Mouse (Mus musculus) lung, postnatal 0 days (tissue): ENCODE measurements at regions not wholly inside any gene's neighbourhood (a gene's known extent, or its start where the extent isn't known, plus 50 kb on each side); places are given as distances from the start of the nearest gene placed in this dataset.

Source experiments
- ATAC-seq: fragments of 200-750 bp; cut with Nextera tagmentation; 2 replicates; pipeline ENCODE4 v1.8.0; 2017; ENCODE audit warnings: moderate library complexity
- DNase-seq: peaks from one replicate; pipeline ENCODE4 v3.0.0-alpha.2; 2016; ENCODE audit warnings: low spot score
- H3K27ac ChIP-seq: fragments of 300-500 bp; sonication (generic); 2 replicates; pipeline ENCODE4 v1.5.1; 2014; ENCODE audit warnings: antibody characterized with exemption, mild to moderate bottlenecking, low read length, mixed read lengths
- H3K27me3 ChIP-seq: fragments of 300-500 bp; sonication (generic); replicated peaks from 2 replicates; pipeline ENCODE4 v1.6.1; 2014; ENCODE audit warnings: low read length, mixed read lengths; ENCODE audit not compliant: insufficient read depth
- H3K36me3 ChIP-seq: fragments of 300-500 bp; sonication (generic); 2 replicates; pipeline ENCODE4 v1.6.1; 2014; ENCODE audit warnings: low read length, mixed read lengths; ENCODE audit not compliant: insufficient read depth
- H3K4me1 ChIP-seq: fragments of 300-500 bp; sonication (generic); 2 replicates; pipeline ENCODE4 v1.6.1; 2014; ENCODE audit warnings: antibody characterized with exemption, low read depth, low read length, mixed read lengths; ENCODE audit not compliant: insufficient read depth
- H3K4me2 ChIP-seq: fragments of 300-500 bp; sonication (generic); replicated peaks from 2 replicates; pipeline ENCODE4 v1.6.1; 2014; ENCODE audit warnings: low read depth, mild to moderate bottlenecking, low read length, moderate library complexity, mixed read lengths
- H3K4me3 ChIP-seq: fragments of 300-500 bp; sonication (generic); 2 replicates; pipeline ENCODE4 v1.5.1; 2014; ENCODE audit warnings: low read depth, low read length
- H3K9ac ChIP-seq: fragments of 300-500 bp; sonication (generic); replicated peaks from 2 replicates; pipeline ENCODE4 v1.6.1; 2014; ENCODE audit warnings: low read depth, mild to moderate bottlenecking
- H3K9me3 ChIP-seq: fragments of 300-500 bp; sonication (generic); 2 replicates; pipeline ENCODE4 v1.6.1; 2016; ENCODE audit warnings: low read length, mixed read lengths
- CTCF ChIP-seq: IDR thresholded peaks from 2 replicates; pipeline ENCODE4 v1.5.1; 2016; ENCODE audit warnings: antibody characterized with exemption, mild to moderate bottlenecking
- EP300 ChIP-seq: IDR thresholded peaks from 2 replicates; pipeline ENCODE4 v1.6.1; 2016; ENCODE audit warnings: antibody characterized with exemption, mild to moderate bottlenecking, control low read depth
- WGBS: fragments of 180-500 bp; shearing (Covaris S2); extraction: QIAGEN DNeasy Blood & Tissue Kit; methylation state at CpG from one replicate; pipeline ENCODE4 v1.1.7; 2014; 5-methylcytosine and 5-hydroxymethylcytosine counted together

DNA sequence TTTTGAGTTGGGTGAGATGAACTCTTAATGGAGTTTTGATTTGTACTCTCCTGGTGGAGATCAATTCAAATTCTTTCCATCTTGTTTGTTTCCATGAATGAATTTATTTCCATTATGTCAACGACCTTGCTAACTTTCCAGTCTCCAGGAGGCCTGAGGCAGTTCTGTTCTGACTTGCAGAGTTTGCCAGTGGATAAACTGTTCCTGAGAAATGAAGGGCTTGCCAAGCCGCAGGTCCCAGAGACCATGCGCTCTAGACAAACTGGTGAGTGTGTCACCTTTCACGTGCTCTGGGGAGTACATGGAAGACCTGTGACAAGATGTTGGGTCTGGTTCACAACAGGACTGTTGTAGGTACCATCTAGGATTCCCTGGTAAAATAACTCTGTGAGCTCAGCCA, 74.5 kb downstream of the Gm11983 start:
- TF ChIP-seq EP300 (no peak), CTCF (no peak)
- H3K4me2 ChIP-seq, result no peak overlapping the region
- no peak for ATAC-seq
- no peaks in the 10 kb centered on the region for H3K27me3 ChIP-seq
- DNase-seq, result no peak
- no peaks in the 10 kb centered on the region for H3K9me3 ChIP-seq
- 79% methylated on average over 4 of the region's 4 CpGs for WGBS
- H3K4me3 ChIP-seq, result no peak overlapping the region
- no peaks in the 10 kb centered on the region for H3K4me1 ChIP-seq
- no peak overlapping the region for H3K9ac ChIP-seq
- no peaks in the 10 kb centered on the region for H3K36me3 ChIP-seq
- no peak overlapping the region for H3K27ac ChIP-seq

DNA sequence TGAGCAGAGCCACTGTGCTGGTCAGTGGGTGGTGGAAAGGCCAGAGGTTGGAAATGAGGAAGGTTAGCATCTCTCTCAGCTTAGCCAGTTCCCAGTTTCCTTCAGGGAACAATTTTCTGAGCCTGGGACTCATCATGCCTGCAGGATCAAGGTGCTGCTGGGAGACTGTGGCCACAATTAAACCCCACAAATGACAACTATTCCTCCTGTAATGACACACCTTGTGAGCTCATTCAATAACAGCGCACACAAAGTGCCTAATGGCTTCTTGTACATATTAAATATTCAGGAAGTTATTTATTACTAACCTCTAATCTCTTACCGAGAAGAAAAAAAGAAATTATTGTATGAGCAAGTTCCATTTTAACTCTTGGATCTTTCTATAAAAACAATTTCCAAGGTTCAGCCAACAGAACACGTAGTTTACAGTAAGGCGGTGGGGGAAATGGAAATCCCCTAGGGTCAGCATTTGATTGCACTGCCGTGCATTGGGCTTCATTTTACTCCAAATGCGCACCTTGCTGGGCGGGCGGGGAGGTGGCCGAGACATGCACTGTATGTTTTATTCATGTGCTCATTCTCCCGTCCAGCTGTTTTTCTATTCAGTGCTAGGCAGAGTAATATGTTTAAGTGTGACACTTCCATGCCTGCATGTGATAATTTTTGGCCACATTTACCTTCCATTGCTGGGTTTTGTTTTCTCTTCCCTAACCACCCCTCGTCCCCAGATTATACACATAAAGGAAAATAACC, 75.4 kb downstream of the Gm11983 start:
- Histone ChIP-seq H3K4me3 (no peak overlapping the region), H3K4me1 (no peaks in the 10 kb centered on the region), H3K9me3 (no peaks in the 10 kb centered on the region), H3K27ac (no peak overlapping the region), H3K27me3 (no peaks in the 10 kb centered on the region), H3K9ac (no peak overlapping the region), H3K4me2 (no peak overlapping the region), H3K36me3 (no peaks in the 10 kb centered on the region)
- DNase-seq (no peak), ATAC-seq (no peak)
- 80% methylated on average over 11 of the region's 11 CpGs for WGBS
- no peak for TF ChIP-seq EP300
- no peak for TF ChIP-seq CTCF

DNA sequence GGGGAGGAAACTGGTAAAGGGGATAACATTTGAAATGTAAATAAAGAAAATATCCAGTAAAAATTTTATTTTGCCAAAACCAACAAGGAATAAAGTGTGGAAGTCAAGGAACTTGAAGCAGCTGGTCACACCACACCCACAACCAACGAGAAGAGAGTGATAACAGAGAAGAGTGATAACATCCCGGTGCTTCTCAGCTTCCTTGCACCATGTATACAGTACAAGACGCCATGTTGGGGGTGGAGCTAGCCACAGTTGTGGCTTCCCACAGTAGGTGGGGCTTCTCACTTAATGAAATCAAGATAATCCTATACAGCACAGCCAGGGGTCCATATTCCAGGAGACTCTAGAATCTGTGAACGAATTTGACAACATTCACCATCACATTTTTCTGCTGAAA, 77.9 kb downstream of the Gm11983 start:
- ATAC-seq, result no peak
- H3K9ac ChIP-seq, result no peak overlapping the region
- no peaks in the 10 kb centered on the region for H3K4me1 ChIP-seq

DNA sequence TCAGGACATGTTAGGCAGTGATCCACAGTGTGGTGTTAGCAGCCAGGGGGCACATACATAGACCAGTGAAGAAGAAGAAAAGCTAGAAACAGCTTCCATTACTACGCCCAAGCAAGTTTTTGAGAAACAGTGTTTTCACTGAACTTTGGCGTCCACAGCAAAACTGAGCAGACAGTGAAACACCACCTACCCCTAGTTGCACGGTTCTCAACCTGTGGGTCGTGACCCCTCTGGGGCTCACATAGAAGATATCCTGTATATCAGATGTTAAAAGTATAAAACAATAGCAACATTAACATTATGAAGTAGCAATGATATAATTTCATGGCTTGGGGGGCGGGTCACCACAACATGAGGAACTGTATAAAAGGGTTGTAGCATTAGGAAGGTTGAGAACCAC, 81.1 kb downstream of the Ramp3 start:
- DNase-seq (no peak), ATAC-seq (no peak)
- no peak overlapping the region for H3K4me3 ChIP-seq
- no peaks in the 10 kb centered on the region for H3K36me3 ChIP-seq
- no peaks in the 10 kb centered on the region for H3K9me3 ChIP-seq
- TF ChIP-seq EP300 (no peak), CTCF (no peak)
- H3K4me1 ChIP-seq, result no peaks in the 10 kb centered on the region
- 89% methylated on average over 5 of the region's 5 CpGs for WGBS
- H3K4me2 ChIP-seq, result no peak overlapping the region
- H3K27me3 ChIP-seq, result no peaks in the 10 kb centered on the region
- no peak overlapping the region for H3K9ac ChIP-seq
- no peak overlapping the region for H3K27ac ChIP-seq

More for the DNA sequence above, 77.9 kb downstream of the Gm11983 start:
- 64% methylated on average over 4 of the region's 4 CpGs for WGBS
- no peaks in the 10 kb centered on the region for H3K27me3 ChIP-seq
- no peak for TF ChIP-seq CTCF
- no peak for TF ChIP-seq EP300
- H3K4me3 ChIP-seq, result no peak overlapping the region
- DNase-seq, result no peak
- no peak overlapping the region for H3K27ac ChIP-seq
- H3K4me2 ChIP-seq, result no peak overlapping the region
- no peaks in the 10 kb centered on the region for H3K36me3 ChIP-seq
- no peaks in the 10 kb centered on the region for H3K9me3 ChIP-seq

DNA sequence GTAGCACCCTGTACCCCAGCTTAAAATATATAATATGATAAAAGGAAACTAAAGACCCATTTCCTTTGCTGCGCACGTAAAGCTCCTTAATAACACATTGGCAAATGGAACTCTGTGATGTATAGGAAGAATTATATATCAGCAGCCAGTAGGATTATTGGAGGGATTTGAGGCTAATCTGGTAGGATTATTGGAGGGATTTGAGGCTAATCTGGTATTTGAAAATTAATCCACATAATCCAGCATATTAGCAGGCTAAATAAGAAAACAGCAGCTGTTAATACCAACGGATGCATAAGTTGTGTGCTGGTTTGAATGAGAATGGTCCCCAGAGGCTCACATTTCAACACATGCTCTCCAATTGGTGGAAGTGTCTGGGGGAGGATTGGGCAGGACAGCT, 80.3 kb downstream of the Ramp3 start:
- Histone ChIP-seq H3K36me3 (no peaks in the 10 kb centered on the region), H3K4me1 (no peaks in the 10 kb centered on the region), H3K27ac (no peak overlapping the region), H3K4me3 (no peak overlapping the region), H3K4me2 (no peak overlapping the region), H3K27me3 (no peaks in the 10 kb centered on the region), H3K9ac (no peak overlapping the region), H3K9me3 (no peaks in the 10 kb centered on the region)
- TF ChIP-seq CTCF, result no peak
- TF ChIP-seq EP300, result no peak
- 89% methylated on average over 3 of the region's 3 CpGs for WGBS
- ATAC-seq (no peak), DNase-seq (no peak)

DNA sequence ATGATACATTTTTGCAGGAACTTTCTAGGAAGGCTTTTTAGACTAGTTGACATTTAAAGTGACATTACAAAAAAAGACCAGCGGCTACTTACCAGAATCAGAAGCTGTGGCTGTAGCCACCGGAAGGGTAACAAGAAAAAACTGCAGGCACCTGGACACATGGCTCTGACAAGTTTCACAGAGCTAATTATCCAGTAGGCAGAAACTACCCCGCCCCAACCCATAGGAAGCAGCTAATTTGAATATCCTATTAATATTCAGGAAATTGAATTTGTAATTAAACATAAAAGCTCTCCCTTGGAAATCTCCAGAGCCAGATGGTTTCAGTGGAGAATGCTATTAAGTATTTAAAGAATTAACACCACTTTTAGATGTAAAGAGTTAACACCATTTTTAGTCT, 79.8 kb downstream of the Ramp3 start:
- H3K4me2 ChIP-seq, result no peak overlapping the region
- H3K4me1 ChIP-seq, result no peaks in the 10 kb centered on the region
- H3K9ac ChIP-seq, result no peak overlapping the region
- no peak for TF ChIP-seq EP300
- no peak for TF ChIP-seq CTCF
- DNase-seq (no peak), ATAC-seq (no peak)
- no peaks in the 10 kb centered on the region for H3K27me3 ChIP-seq
- H3K36me3 ChIP-seq, result no peaks in the 10 kb centered on the region
- no peaks in the 10 kb centered on the region for H3K9me3 ChIP-seq
- H3K27ac ChIP-seq, result no peak overlapping the region
- H3K4me3 ChIP-seq, result no peak overlapping the region
- 88% methylated on average over 3 of the region's 3 CpGs for WGBS
